Mouse (Mus musculus) ES-E14 (cell line): ENCODE measurements around the gene Spred3. TPM values are rescaled to one million over a fixed set of nuclear protein-coding genes. Genes with fewer than 3 reads are reported as not detected.

Source experiments
- DNase-seq: peaks from one replicate; pipeline ENCODE4 v3.0.0-alpha.2; 2013; ENCODE audit warnings: low read depth, low spot score
- H3K27ac ChIP-seq: 2 replicates; pipeline ENCODE4 v1.5.1; 2012; ENCODE audit warnings: low read depth, mild to moderate bottlenecking, low read length, moderate library complexity, mixed read lengths; ENCODE audit not compliant: poor library complexity, insufficient read depth, severe bottlenecking
- H3K36me3 ChIP-seq: 2 replicates; pipeline ENCODE4 v1.6.1; 2012; ENCODE audit warnings: mild to moderate bottlenecking, low read length, moderate library complexity, mixed read lengths; ENCODE audit not compliant: control insufficient read depth, poor library complexity, insufficient read depth, severe bottlenecking
- H3K4me1 ChIP-seq, 2 experiments: fragments of 150-350 bp in 1 of 2; sonication (generic) in 1 of 2; 2 replicates each; pipeline ENCODE4 v1.6.1; 2012; ENCODE audit warnings: low read length in 2 of 2, mild to moderate bottlenecking in 1 of 2, mixed read lengths in 1 of 2; ENCODE audit not compliant: control insufficient read depth in 2 of 2, insufficient read depth in 2 of 2, poor library complexity in 1 of 2
- H3K4me3 ChIP-seq, 2 experiments: fragments of 150-350 bp in 1 of 2; sonication (generic) in 1 of 2; 2 replicates each; pipeline ENCODE4 v1.5.1; 2012; ENCODE audit warnings: low read length in 2 of 2, low read depth in 1 of 2, mild to moderate bottlenecking in 1 of 2, mixed read lengths in 1 of 2; ENCODE audit not compliant: insufficient read depth in 1 of 2, poor library complexity in 1 of 2, severe bottlenecking in 1 of 2
- H3K9ac ChIP-seq: 2 replicates; pipeline ENCODE4 v1.6.1; 2012; ENCODE audit warnings: low read depth, mild to moderate bottlenecking, low read length, mixed read lengths; ENCODE audit not compliant: poor library complexity, insufficient read depth, severe bottlenecking
- H3K9me3 ChIP-seq: fragments of 150-350 bp; sonication (generic); 2 replicates; pipeline ENCODE4 v1.6.1; 2012; ENCODE audit warnings: low read depth, mild to moderate bottlenecking, low read length; ENCODE audit not compliant: control insufficient read depth, insufficient read depth
- CHD2 ChIP-seq: IDR thresholded peaks from 2 replicates; pipeline ENCODE4 v1.6.1; 2014; ENCODE audit warnings: mild to moderate bottlenecking, low read depth, low read length, inconsistent platforms
- HCFC1 ChIP-seq: IDR thresholded peaks from 2 replicates; pipeline ENCODE4 v1.6.1; 2012; ENCODE audit warnings: low read length, inconsistent platforms, borderline replicate concordance; ENCODE audit not compliant: insufficient read depth
- MAFK ChIP-seq: IDR thresholded peaks from 2 replicates; pipeline ENCODE4 v1.6.1; 2014; ENCODE audit warnings: mild to moderate bottlenecking, low read depth, low read length, inconsistent platforms; ENCODE audit not compliant: insufficient read depth
- ZC3H11A ChIP-seq: IDR thresholded peaks from 2 replicates; pipeline ENCODE4 v1.6.1; 2012; ENCODE audit warnings: low read depth, mild to moderate bottlenecking, inconsistent platforms, low read length, borderline replicate concordance
- ZNF384 ChIP-seq: IDR thresholded peaks from 2 replicates; pipeline ENCODE4 v1.6.1; 2012; ENCODE audit warnings: low read depth, low read length, inconsistent platforms
- in situ Hi-C, 2 experiments: fragments of 600-800 bp; cut with MboI; formaldehyde crosslinking; loops; one replicate each; pipeline ENCODE4 v1.15.1; 2025; ENCODE audit warnings: low sequenced_read_pairs in 2 of 2, inconsistent platforms in 1 of 2; ENCODE audit not compliant: unreplicated experiment in 2 of 2
- total RNA-seq: library from RNA; depleted of rRNA; stranded (reverse); fragments of 300-350 nt; gene quantifications from 2 replicates; pipeline ENCODE4 v1.2.3, GENCODE M21; 2012

Gene Spred3
- total RNA-seq, 1 experiment: 6.2 TPM

GRCm38 (mm10) chr7:29172390-29173016 is 2.3 kb upstream of the Spred3 start:
- no peaks in the 10 kb centered on the region for H3K9me3 ChIP-seq
- no peak overlapping the region for H3K9ac ChIP-seq
- peaks cover 37% of the 10 kb centered on the region for H3K36me3 ChIP-seq
- no peak for TF ChIP-seq HCFC1
- TF ChIP-seq MAFK: no peak
- no peak for TF ChIP-seq CHD2
- TF ChIP-seq ZNF384: no peak
- TF ChIP-seq ZC3H11A: no peak
- H3K4me1 ChIP-seq: peaks cover 4 to 24% of the 10 kb centered on the region in 2 experiments; a peak in 3 of 4 replicates
- H3K4me3 ChIP-seq: peak overlapping the region; percentile 26 to 39; a peak in 2 of 4 replicates
- DNase-seq: no peak
- in situ Hi-C loops: no loop called here
- H3K27ac ChIP-seq: no peak overlapping the region

DNA sequence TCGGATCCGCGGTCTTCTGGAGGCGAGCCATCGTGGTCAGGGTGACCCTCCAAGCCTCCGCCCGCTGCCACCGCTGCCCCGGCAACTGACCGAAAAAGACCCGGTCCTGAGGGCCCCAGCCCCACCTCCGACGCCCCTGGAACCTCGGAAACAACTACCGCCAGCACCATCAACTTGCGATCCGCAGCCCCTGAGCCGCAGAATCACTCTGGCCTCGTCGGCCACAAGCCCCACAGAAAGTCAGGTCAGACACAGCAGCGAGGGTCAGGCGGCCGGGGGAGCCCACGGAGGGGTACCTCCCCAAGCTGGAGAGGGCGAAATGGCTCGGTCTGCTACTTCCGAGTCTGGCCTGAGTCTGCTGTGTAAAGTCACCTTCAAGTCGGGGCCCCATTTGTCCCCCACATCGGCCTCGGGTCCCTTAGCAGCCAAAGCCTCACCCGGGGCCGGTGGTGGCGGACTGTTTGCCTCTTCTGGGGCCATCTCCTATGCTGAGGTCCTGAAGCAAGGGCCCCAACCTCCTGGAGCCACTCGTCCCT is 1.4 kb upstream of the Spred3 start:
- no peak for TF ChIP-seq HCFC1
- no peak for TF ChIP-seq MAFK
- TF ChIP-seq CHD2: no peak
- no peak for TF ChIP-seq ZC3H11A
- no peak for TF ChIP-seq ZNF384
- in situ Hi-C loops: no loop called here
- peak overlapping the region; percentile 35 to 99; a peak in 3 of 4 replicates for H3K4me3 ChIP-seq
- no peak overlapping the region for H3K27ac ChIP-seq
- H3K9me3 ChIP-seq: no peaks in the 10 kb centered on the region
- peak overlapping the region; percentile 47; the same call in 1 of the 2 replicates for H3K9ac ChIP-seq
- H3K36me3 ChIP-seq: peaks cover 33% of the 10 kb centered on the region
- no peak for DNase-seq
- H3K4me1 ChIP-seq: peaks cover 4 to 25% of the 10 kb centered on the region in 2 experiments; a peak in 3 of 4 replicates

GRCm38 (mm10) chr7:29170755-29171561 is 747 bp upstream of the Spred3 start:
- peak overlapping the region; percentile 71 to 99 for H3K4me3 ChIP-seq
- TF ChIP-seq ZC3H11A (no peak), MAFK (no peak), HCFC1 (no peak), ZNF384 (no peak), CHD2 (no peak)
- in situ Hi-C loops: no loop called here
- peaks cover 27% of the 10 kb centered on the region for H3K36me3 ChIP-seq
- no peak for DNase-seq
- peaks cover 4 to 25% of the 10 kb centered on the region in 2 experiments; a peak in 3 of 4 replicates for H3K4me1 ChIP-seq
- H3K9me3 ChIP-seq: no peaks in the 10 kb centered on the region
- H3K27ac ChIP-seq: no peak overlapping the region
- peak overlapping the region; percentile 47; the same call in 1 of the 2 replicates for H3K9ac ChIP-seq

- peaks cover 4 to 25% of the 10 kb centered on the region in 2 experiments; a peak in 3 of 4 replicates for H3K4me1 ChIP-seq
Observed at GRCm38 (mm10) chr7:29169231-29170065, 763 bp downstream of the Spred3 start.

More at GRCm38 (mm10) chr7:29169231-29170065, 763 bp downstream of the Spred3 start:
- in situ Hi-C loops: no loop called here
- peak overlapping the region; percentile 63 for H3K9ac ChIP-seq
- H3K36me3 ChIP-seq: peaks cover 13% of the 10 kb centered on the region
- peak overlapping the region; percentile 71 to 99 for H3K4me3 ChIP-seq
- no peaks in the 10 kb centered on the region for H3K9me3 ChIP-seq
- TF ChIP-seq ZC3H11A (no peak), CHD2 (0 out of 2 replicates have a peak, but pooled peaks have one; percentile 46), ZNF384 (no peak), HCFC1 (peak; percentile 56; the same call in 1 of the 2 replicates), MAFK (no peak)
- peak; percentile 92 for DNase-seq
- peak overlapping the region; percentile 62; the same call in 1 of the 2 replicates for H3K27ac ChIP-seq
